Mouse (Mus musculus) cerebellum, adult 18-20 months (tissue): ENCODE data around the gene Spata18.

Experiments used
- DNase-seq, 2 experiments: peaks; one replicate each; pipeline ENCODE4 v3.0.0; 2021

Spata18 gene

GRCm38 (mm10) chr5:73651061-73651854 is at the start of gene Spata18:
Gene Spata18, plus strand, starts transcription at chr5:73651379.
- DNase-seq = no peak

GRCm38 (mm10) chr5:73602865-73603264 is 48.3 kb upstream of the Spata18 start:
- DNase-seq = no peak

- DNase-seq = no peak
Measured at GRCm38 (mm10) chr5:73604542-73604941, 46.6 kb upstream of the Spata18 start.

GRCm38 (mm10) chr5:73604964-73605363 is 46.2 kb upstream of the Spata18 start:
- DNase-seq = no peak

GRCm38 (mm10) chr5:73611071-73611470 is 40.1 kb upstream of the Spata18 start:
- no peak for DNase-seq

GRCm38 (mm10) chr5:73613296-73613695 is 37.9 kb upstream of the Spata18 start:
- DNase-seq = no peak

GRCm38 (mm10) chr5:73615211-73615610 is 36.0 kb upstream of the Spata18 start:
- no peak for DNase-seq

- no peak for DNase-seq
Measured at GRCm38 (mm10) chr5:73618969-73619368, 32.2 kb upstream of the Spata18 start.

- DNase-seq = no peak
Measured at GRCm38 (mm10) chr5:73625505-73625904, 25.7 kb upstream of the Spata18 start.

GRCm38 (mm10) chr5:73626842-73627241 is 24.3 kb upstream of the Spata18 start:
- DNase-seq = no peak

GRCm38 (mm10) chr5:73627559-73627958 is 23.6 kb upstream of the Spata18 start:
- DNase-seq = no peak

GRCm38 (mm10) chr5:73627991-73628390 is 23.2 kb upstream of the Spata18 start:
- no peak for DNase-seq

GRCm38 (mm10) chr5:73630141-73630540 is 21.0 kb upstream of the Spata18 start:
- no peak for DNase-seq

- DNase-seq = no peak
Measured at GRCm38 (mm10) chr5:73631001-73631558, 20.1 kb upstream of the Spata18 start.

- no peak for DNase-seq
Measured at GRCm38 (mm10) chr5:73632291-73632690, 18.9 kb upstream of the Spata18 start, which contains the start of gene Lrrc66. Gene Lrrc66, minus strand, starts transcription at chr5:73632526.

GRCm38 (mm10) chr5:73633141-73633540 is 18.0 kb upstream of the Spata18 start:
- DNase-seq = peak; percentile 66 to 75

GRCm38 (mm10) chr5:73637337-73638107 is 13.7 kb upstream of the Spata18 start:
- DNase-seq = no peak

- no peak for DNase-seq
Measured at GRCm38 (mm10) chr5:73641058-73641457, 10.1 kb upstream of the Spata18 start.

- DNase-seq = peak in 1 of 2 experiments; percentile 16
Measured at GRCm38 (mm10) chr5:73642091-73642490, 9.1 kb upstream of the Spata18 start.

GRCm38 (mm10) chr5:73647261-73647900 is 3.8 kb upstream of the Spata18 start, which contains the start of gene Sgcb:
Gene Sgcb, minus strand, starts transcription at chr5:73647790.
- DNase-seq = peak; percentile 90 to 91

GRCm38 (mm10) chr5:73650365-73650964 is 714 bp upstream of the Spata18 start:
- DNase-seq = peak in 1 of 2 experiments; percentile 31

GRCm38 (mm10) chr5:73651855-73652201 is 649 bp downstream of the Spata18 start:
- no peak for DNase-seq

- no peak for DNase-seq
Measured at GRCm38 (mm10) chr5:73666695-73667094, 15.5 kb downstream of the Spata18 start.
